Mouse (Mus musculus) heart, embryonic 14.5 days (tissue): Measurements from ENCODE around the gene Tmem177. TPM values are rescaled to one million over a fixed set of nuclear protein-coding genes. Genes with fewer than 3 reads are reported as not detected.

Experiments used
- ATAC-seq: fragments of 200-750 bp; cut with Nextera tagmentation; 2 replicates; pipeline ENCODE4 v1.8.0; 2017; ENCODE audit warnings: low read depth, moderate TSS enrichment; ENCODE audit not compliant: insufficient number of reproducible peaks, insufficient read depth, low FRiP score
- H3K27ac ChIP-seq, 2 experiments: fragments of 200-500 bp in 1 of 2; fragments of 300-500 bp in 1 of 2; sonication (generic) in 1 of 2; replicated peaks in 1 of 2; 2 replicates each; pipeline ENCODE4 v1.5.1; 2012 to 2014; ENCODE audit warnings: low read depth in 2 of 2, low read length in 2 of 2, control low read depth in 1 of 2, mild to moderate bottlenecking in 1 of 2, mixed read lengths in 1 of 2; ENCODE audit not compliant: control insufficient read depth in 1 of 2, insufficient read depth in 1 of 2
- H3K27me3 ChIP-seq: fragments of 300-500 bp; sonication (generic); 2 replicates; pipeline ENCODE4 v1.6.1; 2014; ENCODE audit warnings: mild to moderate bottlenecking, low read length, control low read depth; ENCODE audit not compliant: control insufficient read depth, insufficient read depth
- H3K36me3 ChIP-seq: fragments of 300-500 bp; sonication (generic); 2 replicates; pipeline ENCODE4 v1.6.1; 2014; ENCODE audit warnings: mild to moderate bottlenecking, control low read depth, low read length, mixed read lengths; ENCODE audit not compliant: control insufficient read depth, insufficient read depth
- H3K4me1 ChIP-seq, 2 experiments: fragments of 200-500 bp in 1 of 2; fragments of 300-500 bp in 1 of 2; sonication (generic) in 1 of 2; 2 replicates each; pipeline ENCODE4 v1.6.1; 2012 to 2014; ENCODE audit warnings: low read length in 2 of 2, control low read depth in 1 of 2, mixed read lengths in 1 of 2; ENCODE audit not compliant: control insufficient read depth in 2 of 2, insufficient read depth in 2 of 2
- H3K4me2 ChIP-seq: fragments of 300-500 bp; sonication (generic); 2 replicates; pipeline ENCODE4 v1.6.1; 2014; ENCODE audit warnings: mild to moderate bottlenecking, low read length
- H3K4me3 ChIP-seq, 2 experiments: fragments of 200-500 bp in 1 of 2; fragments of 300-500 bp in 1 of 2; sonication (generic) in 1 of 2; 2 replicates each; pipeline ENCODE4 v1.5.1; 2012 to 2014; ENCODE audit warnings: low read length in 2 of 2, mild to moderate bottlenecking in 2 of 2, control low read depth in 1 of 2, low read depth in 1 of 2, moderate library complexity in 1 of 2; ENCODE audit not compliant: control insufficient read depth in 1 of 2, insufficient read depth in 1 of 2
- H3K9ac ChIP-seq: fragments of 300-500 bp; sonication (generic); 2 replicates; pipeline ENCODE4 v1.6.1; 2014; ENCODE audit warnings: mild to moderate bottlenecking, low read length
- H3K9me3 ChIP-seq: fragments of 300-500 bp; sonication (generic); 2 replicates; pipeline ENCODE4 v1.6.1; 2016; ENCODE audit warnings: low read length, control low read depth; ENCODE audit not compliant: control insufficient read depth
- WGBS: fragments of 180-500 bp; shearing (Covaris S2); extraction: QIAGEN DNeasy Blood & Tissue Kit; methylation state at CpG from one replicate; pipeline ENCODE4 v1.1.7; 2014; 5-methylcytosine and 5-hydroxymethylcytosine counted together
- polyA plus RNA-seq: library from polyadenylated mRNA; unstranded; fragments of >200 nt; fragmentation: Nextera tagmentation; extraction: Ambion mirVana; gene quantifications from 2 replicates; pipeline ENCODE4 v1.2.1, GENCODE M21; 2014

Gene Tmem177
- polyA plus RNA-seq, 1 experiment from 2014 or later: 6.9 TPM

GRCm38 (mm10) chr1:119902551-119903230 is 10.3 kb downstream of the Tmem177 start:
- Histone ChIP-seq H3K4me3 (no peak overlapping the region), H3K4me2 (0 out of 2 replicates have a peak overlapping the region, but pooled peaks have one; percentile 10), H3K9ac (no peak overlapping the region), H3K4me1 (peaks cover 8 to 12% of the 10 kb centered on the region in 2 experiments), H3K27ac (peak overlapping the region in 1 of 2 experiments; percentile 45; a peak in 2 of 4 replicates), H3K9me3 (no peaks in the 10 kb centered on the region), H3K36me3 (no peaks in the 10 kb centered on the region), H3K27me3 (no peaks in the 10 kb centered on the region)
- no peak for ATAC-seq
- WGBS: 41% methylated on average over 8 of the region's 8 CpGs

GRCm38 (mm10) chr1:119899195-119900123 is 13.5 kb downstream of the Tmem177 start:
- Histone ChIP-seq H3K9ac (no peak overlapping the region), H3K4me1 (peaks cover 8 to 12% of the 10 kb centered on the region in 2 experiments), H3K36me3 (no peaks in the 10 kb centered on the region), H3K4me2 (no peak overlapping the region), H3K9me3 (no peaks in the 10 kb centered on the region), H3K27ac (no peak overlapping the region), H3K4me3 (no peak overlapping the region), H3K27me3 (no peaks in the 10 kb centered on the region)
- 74% methylated on average over 11 of the region's 11 CpGs for WGBS
- ATAC-seq: no peak

- Histone ChIP-seq H3K4me2 (no peak overlapping the region), H3K27ac (no peak overlapping the region), H3K27me3 (no peaks in the 10 kb centered on the region), H3K4me3 (no peak overlapping the region), H3K9ac (no peak overlapping the region), H3K9me3 (no peaks in the 10 kb centered on the region), H3K36me3 (no peaks in the 10 kb centered on the region), H3K4me1 (no peaks in the 10 kb centered on the region)
- 36% methylated on average over 6 of the region's 6 CpGs for WGBS
- ATAC-seq: no peak; the same call in 1 of the 2 replicates
Measured at GRCm38 (mm10) chr1:119894936-119895335, 18.1 kb downstream of the Tmem177 start.

GRCm38 (mm10) chr1:119893600-119893999 is 19.4 kb downstream of the Tmem177 start:
- 81% methylated on average over 3 of the region's 3 CpGs for WGBS
- H3K9ac ChIP-seq: no peak overlapping the region
- no peaks in the 10 kb centered on the region for H3K36me3 ChIP-seq
- no peak for ATAC-seq
- no peak overlapping the region for H3K27ac ChIP-seq
- H3K4me3 ChIP-seq: no peak overlapping the region
- no peaks in the 10 kb centered on the region for H3K4me1 ChIP-seq
- no peaks in the 10 kb centered on the region for H3K27me3 ChIP-seq
- no peak overlapping the region for H3K4me2 ChIP-seq
- no peaks in the 10 kb centered on the region for H3K9me3 ChIP-seq

- Histone ChIP-seq H3K4me3 (no peak overlapping the region), H3K27ac (no peak overlapping the region), H3K9me3 (no peaks in the 10 kb centered on the region), H3K9ac (no peak overlapping the region), H3K4me2 (no peak overlapping the region), H3K36me3 (no peaks in the 10 kb centered on the region), H3K4me1 (no peaks in the 10 kb centered on the region), H3K27me3 (no peaks in the 10 kb centered on the region)
- no peak for ATAC-seq
- WGBS: 70% methylated on average over 6 of the region's 6 CpGs
Measured at GRCm38 (mm10) chr1:119892933-119893332, 20.1 kb downstream of the Tmem177 start.

- WGBS: 63% methylated on average over 4 of the region's 4 CpGs
- no peak for ATAC-seq
- Histone ChIP-seq H3K4me2 (no peak overlapping the region), H3K4me3 (no peak overlapping the region), H3K4me1 (no peaks in the 10 kb centered on the region; a peak in 1 of 4 replicates), H3K9me3 (no peaks in the 10 kb centered on the region), H3K9ac (no peak overlapping the region), H3K27ac (no peak overlapping the region), H3K36me3 (no peaks in the 10 kb centered on the region), H3K27me3 (no peaks in the 10 kb centered on the region)
Measured at GRCm38 (mm10) chr1:119891865-119892264, 21.1 kb downstream of the Tmem177 start.

GRCm38 (mm10) chr1:119891149-119891548 is 21.9 kb downstream of the Tmem177 start:
- H3K9me3 ChIP-seq: no peaks in the 10 kb centered on the region
- H3K4me1 ChIP-seq: peaks cover 4 to 7% of the 10 kb centered on the region in 2 experiments
- no peaks in the 10 kb centered on the region for H3K27me3 ChIP-seq
- H3K4me3 ChIP-seq: no peak overlapping the region
- H3K9ac ChIP-seq: no peak overlapping the region
- no peak overlapping the region for H3K27ac ChIP-seq
- 51% methylated on average over 9 of the region's 9 CpGs for WGBS
- ATAC-seq: no peak
- no peaks in the 10 kb centered on the region for H3K36me3 ChIP-seq
- no peak overlapping the region for H3K4me2 ChIP-seq
